Mouse (Mus musculus) heart, embryonic 16.5 days (tissue): Measurements from ENCODE around the gene Anapc2. TPM values are rescaled to one million over a fixed set of nuclear protein-coding genes. Genes with fewer than 3 reads are reported as not detected.

Source experiments
- ATAC-seq: fragments of 200-750 bp; cut with Nextera tagmentation; replicated peaks from 2 replicates; pipeline ENCODE4 v1.8.0; 2017; ENCODE audit warnings: moderate number of reproducible peaks; ENCODE audit not compliant: insufficient read depth, low FRiP score; ENCODE audit errors: extremely low read depth
- H3K27ac ChIP-seq: fragments of 300-500 bp; sonication (generic); 2 replicates; pipeline ENCODE4 v1.5.1; 2014; ENCODE audit warnings: mild to moderate bottlenecking, low read length, control low read depth, moderate library complexity
- H3K27me3 ChIP-seq: fragments of 300-500 bp; sonication (generic); 2 replicates; pipeline ENCODE4 v1.6.1; 2014; ENCODE audit warnings: low read length, mixed read lengths; ENCODE audit not compliant: control insufficient read depth, insufficient read depth
- H3K36me3 ChIP-seq: fragments of 300-500 bp; sonication (generic); 2 replicates; pipeline ENCODE4 v1.6.1; 2014; ENCODE audit not compliant: control insufficient read depth, insufficient read depth
- H3K4me1 ChIP-seq: fragments of 300-500 bp; sonication (generic); 2 replicates; pipeline ENCODE4 v1.6.1; 2014; ENCODE audit warnings: low read length, mixed read lengths; ENCODE audit not compliant: control insufficient read depth, insufficient read depth
- H3K4me2 ChIP-seq: fragments of 300-500 bp; sonication (generic); 2 replicates; pipeline ENCODE4 v1.6.1; 2014; ENCODE audit warnings: low read depth, mild to moderate bottlenecking, control low read depth, low read length
- H3K4me3 ChIP-seq: fragments of 300-500 bp; sonication (generic); 2 replicates; pipeline ENCODE4 v1.5.1; 2014; ENCODE audit warnings: mild to moderate bottlenecking, control low read depth, low read length
- H3K9ac ChIP-seq: fragments of 300-500 bp; sonication (generic); 2 replicates; pipeline ENCODE4 v1.6.1; 2014; ENCODE audit warnings: low read length, control low read depth
- H3K9me3 ChIP-seq: fragments of 300-500 bp; sonication (generic); replicated peaks from 2 replicates; pipeline ENCODE4 v1.6.1; 2016; ENCODE audit warnings: low read length; ENCODE audit not compliant: control insufficient read depth
- WGBS: fragments of 180-500 bp; shearing (Covaris S2); extraction: QIAGEN DNeasy Blood & Tissue Kit; methylation state at CpG from one replicate; pipeline ENCODE4 v1.1.7; 2014; 5-methylcytosine and 5-hydroxymethylcytosine counted together
- polyA plus RNA-seq: library from polyadenylated mRNA; unstranded; fragments of >200 nt; fragmentation: Nextera tagmentation; extraction: Ambion mirVana; gene quantifications from 2 replicates; pipeline ENCODE4 v1.2.1, GENCODE M21; 2015

Gene Anapc2
- polyA plus RNA-seq, 1 experiment from 2014 or later: 80.5 TPM

DNA sequence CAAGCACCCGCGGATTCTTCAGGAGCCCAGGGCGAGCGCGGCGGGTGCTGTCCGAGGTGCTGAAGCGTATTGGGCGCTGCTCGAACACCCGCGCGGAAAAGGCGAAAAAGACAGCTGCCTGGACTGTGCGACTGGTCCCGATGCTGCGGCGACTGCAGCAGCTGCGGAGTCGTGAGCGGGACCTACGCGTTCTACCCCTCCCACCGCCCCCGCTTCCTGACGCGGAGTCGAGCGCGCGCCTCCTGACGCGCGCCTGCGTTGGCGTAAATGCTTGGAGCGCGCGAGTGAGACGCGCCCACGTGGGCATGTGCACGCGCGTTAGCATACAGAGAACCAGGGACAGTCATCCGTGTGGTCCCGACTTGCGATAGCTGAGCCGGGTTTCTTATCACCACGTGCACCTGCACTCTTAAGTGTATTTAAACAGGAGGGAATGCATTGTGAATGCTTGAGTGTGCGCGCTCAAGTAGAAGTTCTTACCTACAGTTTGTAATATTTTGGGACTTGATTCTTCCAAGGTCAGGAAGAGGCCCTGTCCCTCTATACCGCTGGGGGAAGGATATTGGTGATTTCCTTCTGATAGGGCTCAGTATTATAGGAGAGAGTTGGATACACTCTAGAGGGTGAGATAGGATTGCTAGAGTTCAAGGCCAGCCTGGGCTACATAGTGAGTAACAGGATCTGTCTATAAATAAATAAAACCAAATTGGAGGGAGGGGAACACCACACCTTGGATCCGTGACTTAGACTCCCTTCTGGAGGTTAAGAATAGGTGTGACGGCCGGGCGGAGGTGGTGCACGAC lies 46.9 kb downstream of the Anapc2 start, which contains the start of gene Grin1:
TSS of gene Grin1 (minus strand) at position 217 of the 803 bp plus-strand sequence.
- Histone ChIP-seq H3K27ac (no peak within 1 kb of the TSS), H3K9me3 (no peaks in the 10 kb centered on the region), H3K9ac (no peak within 1 kb of the TSS), H3K4me2 (peak within 1 kb of the TSS; percentile 57), H3K4me1 (no peaks in the 10 kb centered on the region), H3K27me3 (peaks cover 36% of the 10 kb centered on the region), H3K4me3 (peak within 1 kb of the TSS; percentile 33), H3K36me3 (no peaks in the 10 kb centered on the region)
- no peak; the same call in 1 of the 2 replicates for ATAC-seq
- WGBS: 9% methylated on average over 58 of the region's 58 CpGs

- H3K4me1 ChIP-seq: no peaks in the 10 kb centered on the region
- H3K36me3 ChIP-seq: no peaks in the 10 kb centered on the region
- peaks cover 36% of the 10 kb centered on the region for H3K27me3 ChIP-seq
- no peak overlapping the region for H3K27ac ChIP-seq
- no peak for ATAC-seq
- 38% methylated on average over 2 of the region's 2 CpGs for WGBS
- H3K9me3 ChIP-seq: no peaks in the 10 kb centered on the region
- H3K4me2 ChIP-seq: no peak overlapping the region
- no peak overlapping the region for H3K4me3 ChIP-seq
- H3K9ac ChIP-seq: no peak overlapping the region
Observed at GRCm38 (mm10) chr2:25320084-25320483, 47.8 kb downstream of the Anapc2 start.

- Histone ChIP-seq H3K9me3 (no peaks in the 10 kb centered on the region), H3K9ac (no peak overlapping the region), H3K4me2 (no peak overlapping the region), H3K4me3 (no peak overlapping the region), H3K4me1 (peaks cover under 1% of the 10 kb centered on the region; the same call in 1 of the 2 replicates), H3K27me3 (no peaks in the 10 kb centered on the region; the same call in 1 of the 2 replicates), H3K36me3 (no peaks in the 10 kb centered on the region), H3K27ac (no peak overlapping the region)
- WGBS: 80% methylated on average over 2 of the region's 2 CpGs
- ATAC-seq: no peak
Observed at GRCm38 (mm10) chr2:25326036-25326435, 53.8 kb downstream of the Anapc2 start.

- Histone ChIP-seq H3K4me1 (peaks cover 12% of the 10 kb centered on the region), H3K4me3 (no peak overlapping the region), H3K4me2 (no peak overlapping the region), H3K27me3 (no peaks in the 10 kb centered on the region; the same call in 1 of the 2 replicates), H3K36me3 (no peaks in the 10 kb centered on the region), H3K9ac (no peak overlapping the region), H3K27ac (no peak overlapping the region), H3K9me3 (no peaks in the 10 kb centered on the region)
- WGBS: 43% methylated on average over 7 of the region's 7 CpGs
- ATAC-seq: no peak
Observed at GRCm38 (mm10) chr2:25328440-25328839, 56.2 kb downstream of the Anapc2 start.

GRCm38 (mm10) chr2:25331470-25331869 lies 59.2 kb downstream of the Anapc2 start:
- no peak overlapping the region for H3K27ac ChIP-seq
- H3K4me2 ChIP-seq: peak overlapping the region; percentile 71
- H3K27me3 ChIP-seq: no peaks in the 10 kb centered on the region; the same call in 1 of the 2 replicates
- no peaks in the 10 kb centered on the region for H3K9me3 ChIP-seq
- peaks cover 20% of the 10 kb centered on the region for H3K36me3 ChIP-seq
- peak overlapping the region; percentile 96 for H3K4me3 ChIP-seq
- peaks cover 15% of the 10 kb centered on the region for H3K4me1 ChIP-seq
- no peak for ATAC-seq
- WGBS: 53% methylated on average over 9 of the region's 9 CpGs
- H3K9ac ChIP-seq: peak overlapping the region; percentile 97

GRCm38 (mm10) chr2:25332286-25333160 lies 60.2 kb downstream of the Anapc2 start, which contains the start of gene Man1b1:
Gene Man1b1, plus strand, starts transcription at chr2:25332338.
- Histone ChIP-seq H3K27ac (peak within 1 kb of the TSS; percentile 91), H3K27me3 (no peaks in the 10 kb centered on the region), H3K4me1 (peaks cover 15% of the 10 kb centered on the region), H3K36me3 (peaks cover 23% of the 10 kb centered on the region), H3K4me3 (peak within 1 kb of the TSS; percentile 96), H3K4me2 (peak within 1 kb of the TSS; percentile 98), H3K9me3 (no peaks in the 10 kb centered on the region), H3K9ac (peak within 1 kb of the TSS; percentile 97)
- WGBS: under 1% methylated on average over 78 of the region's 78 CpGs
- ATAC-seq: peak; percentile 99

DNA sequence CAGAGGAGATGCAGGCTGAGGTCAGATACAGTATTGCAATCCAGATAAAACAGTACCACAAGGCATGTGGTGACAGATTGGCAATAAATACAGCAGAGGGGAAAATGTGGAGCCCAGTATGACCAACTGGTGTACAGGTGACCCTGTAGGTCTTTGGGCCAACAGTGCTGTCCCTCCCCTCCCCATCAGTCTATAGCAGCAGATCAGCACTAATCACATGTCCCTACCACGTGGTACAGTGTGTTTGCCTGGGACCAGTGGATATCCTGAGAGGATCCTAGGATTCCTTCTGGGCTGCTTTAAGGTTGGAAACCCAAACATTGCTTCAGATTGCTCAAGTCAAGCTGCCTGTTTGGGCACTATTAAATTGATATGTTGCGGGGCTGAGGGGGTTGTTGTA lies 61.3 kb downstream of the Anapc2 start:
- 79% methylated on average over 2 of the region's 2 CpGs for WGBS
- peak overlapping the region; percentile 96 for H3K4me3 ChIP-seq
- peaks cover 34% of the 10 kb centered on the region for H3K36me3 ChIP-seq
- no peak overlapping the region for H3K27ac ChIP-seq
- H3K4me1 ChIP-seq: peaks cover 15% of the 10 kb centered on the region
- H3K4me2 ChIP-seq: peak overlapping the region; percentile 98
- no peaks in the 10 kb centered on the region for H3K9me3 ChIP-seq
- peak overlapping the region; percentile 97 for H3K9ac ChIP-seq
- no peaks in the 10 kb centered on the region for H3K27me3 ChIP-seq
- ATAC-seq: no peak
